Mouse (Mus musculus) kidney, adult 2 months (tissue): Measurements from ENCODE around the gene Arl3. TPM values are rescaled to one million over a fixed set of nuclear protein-coding genes. Genes with fewer than 3 reads are reported as not detected.

Source experiments
- DNase-seq: peaks from one replicate; pipeline ENCODE4 v3.0.0; 2021
- H3K27ac ChIP-seq: fragments of 200-500 bp; 2 replicates; pipeline ENCODE4 v1.5.1; 2012; ENCODE audit warnings: low read depth, low read length, control low read depth, inconsistent platforms; ENCODE audit not compliant: insufficient read depth
- H3K27me3 ChIP-seq: fragments of 200-500 bp; replicated peaks from 2 replicates; pipeline ENCODE4 v1.6.1; 2012; ENCODE audit warnings: mild to moderate bottlenecking, moderate library complexity, low read length, inconsistent platforms; ENCODE audit not compliant: control insufficient read depth, insufficient read depth
- H3K36me3 ChIP-seq: fragments of 200-500 bp; 2 replicates; pipeline ENCODE4 v1.6.1; 2012; ENCODE audit warnings: mild to moderate bottlenecking, moderate library complexity, low read length, inconsistent platforms; ENCODE audit not compliant: control insufficient read depth, insufficient read depth
- H3K4me1 ChIP-seq: fragments of 200-500 bp; 2 replicates; pipeline ENCODE4 v1.6.1; 2011; ENCODE audit warnings: low read length; ENCODE audit not compliant: control insufficient read depth, insufficient read depth
- H3K4me3 ChIP-seq: fragments of 200-500 bp; 2 replicates; pipeline ENCODE4 v1.5.1; 2011; ENCODE audit warnings: mild to moderate bottlenecking, low read depth, low read length, control low read depth; ENCODE audit not compliant: insufficient read depth
- CTCF ChIP-seq: fragments of 200-500 bp; conservative IDR thresholded peaks from 2 replicates; pipeline ENCODE4 v1.5.1; 2011; ENCODE audit warnings: low read depth, mild to moderate bottlenecking, control low read depth, low read length, moderate library complexity, mixed read lengths; ENCODE audit not compliant: insufficient read depth, insufficient read length
- POLR2A ChIP-seq: fragments of 200-500 bp; IDR thresholded peaks from one replicate; pipeline ENCODE4 v1.6.1; 2011; ENCODE audit warnings: low read depth, low read length, control low read depth
- WGBS: fragments of 180-500 bp; shearing (Covaris S2); methylation state at CpG from one replicate; pipeline ENCODE4 v1.1.7; 2018; 5-methylcytosine and 5-hydroxymethylcytosine counted together
- polyA plus RNA-seq: library from polyadenylated mRNA; depleted of rRNA; stranded (reverse); fragments of >200 nt; gene quantifications from 2 replicates; pipeline ENCODE4 v1.2.3, GENCODE M21; 2012

Arl3 gene
- polyA plus RNA-seq, 1 experiment: 62.8 TPM

- no peak for DNase-seq
- no peaks in the 10 kb centered on the region for H3K27me3 ChIP-seq
- peaks cover 69% of the 10 kb centered on the region for H3K4me1 ChIP-seq
- H3K4me3 ChIP-seq: no peak overlapping the region
- WGBS: 13% methylated on average over 3 of the region's 3 CpGs
- TF ChIP-seq POLR2A: no peak
- TF ChIP-seq CTCF: no peak
- H3K36me3 ChIP-seq: peaks cover 3% of the 10 kb centered on the region; the same call in 1 of the 2 replicates
- peak overlapping the region; percentile 89 for H3K27ac ChIP-seq
Measured at GRCm38 (mm10) chr19:46508738-46509137, 64.3 kb downstream of the Arl3 start.

- TF ChIP-seq POLR2A (no peak), CTCF (no peak)
- Histone ChIP-seq H3K27ac (peak overlapping the region; percentile 92), H3K4me3 (no peak overlapping the region), H3K27me3 (no peaks in the 10 kb centered on the region), H3K4me1 (peaks cover 69% of the 10 kb centered on the region), H3K36me3 (peaks cover 3% of the 10 kb centered on the region; the same call in 1 of the 2 replicates)
- peak; percentile 94 for DNase-seq
- WGBS: 8% methylated on average over 1 of the region's 1 CpGs
Measured at GRCm38 (mm10) chr19:46507806-46508205, 65.2 kb downstream of the Arl3 start.

- Histone ChIP-seq H3K36me3 (peaks cover 1% of the 10 kb centered on the region; the same call in 1 of the 2 replicates), H3K27me3 (no peaks in the 10 kb centered on the region), H3K27ac (peak overlapping the region; percentile 92), H3K4me1 (peaks cover 69% of the 10 kb centered on the region), H3K4me3 (peak overlapping the region; percentile 1; the same call in 1 of the 2 replicates)
- 44% methylated on average over 8 of the region's 8 CpGs for WGBS
- DNase-seq: no peak
- TF ChIP-seq CTCF (no peak), POLR2A (no peak)
Measured at GRCm38 (mm10) chr19:46507181-46507581, 65.8 kb downstream of the Arl3 start.

- H3K27ac ChIP-seq: peak overlapping the region; percentile 92
- WGBS: 6% methylated on average over 3 of the region's 3 CpGs
- H3K27me3 ChIP-seq: no peaks in the 10 kb centered on the region
- TF ChIP-seq POLR2A (no peak), CTCF (no peak)
- H3K4me3 ChIP-seq: peak overlapping the region; percentile 79; the same call in 1 of the 2 replicates
- H3K4me1 ChIP-seq: peaks cover 64% of the 10 kb centered on the region
- H3K36me3 ChIP-seq: peaks cover 1% of the 10 kb centered on the region; the same call in 1 of the 2 replicates
- DNase-seq: no peak
Measured at GRCm38 (mm10) chr19:46506372-46506717, 66.7 kb downstream of the Arl3 start.

GRCm38 (mm10) chr19:46505646-46506371 lies 67.2 kb downstream of the Arl3 start:
- no peak for DNase-seq
- peaks cover 60% of the 10 kb centered on the region for H3K4me1 ChIP-seq
- H3K27ac ChIP-seq: peak overlapping the region; percentile 95
- H3K27me3 ChIP-seq: no peaks in the 10 kb centered on the region
- no peak for TF ChIP-seq POLR2A
- no peak for TF ChIP-seq CTCF
- WGBS: 20% methylated on average over 8 of the region's 8 CpGs
- H3K4me3 ChIP-seq: peak overlapping the region; percentile 79
- H3K36me3 ChIP-seq: peaks cover 1% of the 10 kb centered on the region; the same call in 1 of the 2 replicates

GRCm38 (mm10) chr19:46504822-46505417 lies 68.1 kb downstream of the Arl3 start:
- WGBS: 22% methylated on average over 9 of the region's 9 CpGs
- Histone ChIP-seq H3K36me3 (peaks cover 1% of the 10 kb centered on the region; the same call in 1 of the 2 replicates), H3K4me1 (peaks cover 51% of the 10 kb centered on the region), H3K27me3 (no peaks in the 10 kb centered on the region), H3K27ac (peak overlapping the region; percentile 95), H3K4me3 (peak overlapping the region; percentile 79)
- DNase-seq: no peak
- TF ChIP-seq CTCF (no peak), POLR2A (no peak)

- no peak for TF ChIP-seq POLR2A
- TF ChIP-seq CTCF: peak; percentile 24; the same call in 1 of the 2 replicates
- Histone ChIP-seq H3K36me3 (peaks cover 1% of the 10 kb centered on the region; the same call in 1 of the 2 replicates), H3K4me1 (peaks cover 46% of the 10 kb centered on the region), H3K4me3 (peak overlapping the region; percentile 79), H3K27me3 (no peaks in the 10 kb centered on the region), H3K27ac (peak overlapping the region; percentile 95)
- DNase-seq: peak; percentile 81
- 1% methylated on average over 4 of the region's 4 CpGs for WGBS
Measured at GRCm38 (mm10) chr19:46504085-46504552, 68.9 kb downstream of the Arl3 start.
